Mouse (Mus musculus): ENCODE data around the gene Arfip1.

DNA sequence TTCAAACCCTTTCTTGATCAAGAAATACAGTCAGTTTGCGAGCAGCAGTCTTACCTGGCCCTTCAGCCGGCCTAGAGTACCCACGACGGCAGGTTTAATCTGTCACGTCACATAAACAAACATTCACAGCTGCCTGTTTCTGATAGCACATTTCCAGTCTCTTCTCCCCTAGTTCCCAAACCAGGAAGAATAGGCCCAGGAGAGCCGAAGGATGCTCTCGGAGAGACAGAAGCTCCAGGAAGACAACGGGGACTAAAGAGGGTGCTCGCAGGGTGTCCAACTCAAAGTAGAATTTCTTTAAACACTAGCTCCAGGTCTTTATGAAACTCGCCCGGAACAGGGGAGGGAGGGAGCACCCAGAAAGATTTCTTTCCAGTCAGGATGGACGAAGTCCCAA, 103.5 kb downstream of the Arfip1 start:
- no peak for TF ChIP-seq CTCF (conservative IDR thresholded peaks at IDR 0.05; ENCODE audit: insufficient read depth, insufficient read length, low read depth, low read length)
- TF ChIP-seq POLR2A (IDR thresholded peaks at IDR 0.05; ENCODE audit: low read depth, low read length), result no peak
